Mouse (Mus musculus) right cerebral cortex, postnatal 14 days (tissue): ENCODE results near the gene Ttc9b.
A peak's percentile ranks its signal among the peaks of the same experiment; 100 is the strongest.

Source experiments
- DNase-seq: peaks from one replicate; pipeline ENCODE4 v3.0.0; 2022

Ttc9b gene

DNA sequence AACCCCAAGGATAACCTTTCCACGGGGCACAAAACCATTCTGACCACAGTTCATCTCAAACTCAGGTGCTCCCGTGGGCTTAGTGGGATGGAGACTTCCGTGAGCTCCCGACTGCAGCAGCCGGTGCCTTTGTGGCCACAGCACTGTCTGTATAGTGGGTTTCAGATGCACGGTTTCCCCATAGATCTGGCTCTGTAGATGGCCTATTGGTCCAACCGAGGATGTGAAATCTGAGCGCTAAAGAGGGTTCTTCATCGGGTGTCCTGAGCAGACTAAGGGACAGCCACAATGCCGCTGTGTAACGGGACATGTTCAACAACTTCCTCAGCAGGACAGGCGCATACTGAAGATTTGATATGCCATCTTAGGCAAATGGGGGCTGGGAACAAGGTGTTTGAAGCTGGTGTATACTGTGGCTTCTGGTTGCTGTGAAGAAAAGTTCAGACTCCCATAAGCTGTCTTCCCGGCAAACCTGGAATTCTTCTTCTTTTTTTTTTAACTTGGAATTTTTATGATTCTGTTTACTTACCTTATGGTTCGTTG, 34.6 kb downstream of the Ttc9b start:
- no peak for DNase-seq

DNA sequence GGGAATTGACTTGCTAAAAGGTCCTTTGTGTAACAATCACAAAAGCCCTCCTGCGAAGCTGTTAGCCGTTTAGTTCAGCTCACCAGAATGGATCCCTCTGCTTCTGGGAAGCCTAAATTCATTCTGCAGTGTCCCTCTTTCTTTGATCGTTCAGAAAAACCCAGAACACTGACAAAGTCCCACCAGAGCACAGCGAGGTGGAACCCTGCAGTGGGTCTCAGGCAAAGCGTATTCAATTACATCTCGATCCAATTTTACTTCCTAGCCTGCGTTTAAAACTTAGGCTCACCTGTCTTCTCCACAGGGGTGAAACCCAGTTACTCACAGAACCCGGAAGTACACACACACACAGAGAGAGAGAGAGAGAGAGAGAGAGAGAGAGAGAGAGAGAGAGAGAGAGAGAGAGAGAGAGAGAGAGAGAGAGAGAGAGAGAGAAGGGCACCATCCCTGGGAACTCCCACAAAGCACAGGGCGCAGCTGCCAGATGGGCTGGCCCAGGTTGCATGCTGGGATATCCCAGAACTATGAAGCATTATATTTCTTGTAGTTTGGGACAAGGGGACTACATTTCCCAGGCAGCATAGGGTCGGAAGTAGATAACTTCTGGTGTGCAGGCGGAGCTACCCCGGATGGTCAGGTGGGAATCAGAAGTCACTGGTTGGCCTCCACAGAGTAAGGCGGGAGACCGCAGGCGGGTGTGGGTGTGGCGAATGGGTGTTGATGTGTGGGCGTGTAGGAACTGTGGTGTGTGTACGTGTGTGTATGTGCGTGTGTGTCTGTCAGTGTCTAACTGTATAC, 35.3 kb downstream of the Ttc9b start, which contains the start of gene Zfp607b:
TSS of gene Zfp607b (plus strand) at position 526 of the 798 bp plus-strand sequence.
- DNase-seq, result peak; percentile 80

DNA sequence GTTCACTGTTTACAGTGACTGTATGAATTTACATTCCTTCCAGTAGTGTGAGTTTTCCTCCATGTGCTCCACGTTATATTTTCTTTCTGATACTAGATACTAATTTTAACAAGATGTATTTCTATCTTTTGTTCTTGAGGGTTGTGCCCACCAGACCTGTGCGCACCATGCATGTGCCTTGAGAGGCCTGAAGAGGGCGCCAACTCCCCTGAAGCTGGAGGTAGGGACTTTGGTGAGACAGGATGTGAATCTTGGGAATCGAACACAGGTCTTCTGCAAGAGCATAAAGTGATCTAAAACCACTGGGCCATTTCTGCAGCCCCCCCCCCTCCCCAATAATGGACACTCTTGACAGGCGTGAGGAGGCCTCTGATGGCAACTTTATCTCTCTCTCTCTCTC, 37.4 kb downstream of the Ttc9b start:
- DNase-seq, result no peak

DNA sequence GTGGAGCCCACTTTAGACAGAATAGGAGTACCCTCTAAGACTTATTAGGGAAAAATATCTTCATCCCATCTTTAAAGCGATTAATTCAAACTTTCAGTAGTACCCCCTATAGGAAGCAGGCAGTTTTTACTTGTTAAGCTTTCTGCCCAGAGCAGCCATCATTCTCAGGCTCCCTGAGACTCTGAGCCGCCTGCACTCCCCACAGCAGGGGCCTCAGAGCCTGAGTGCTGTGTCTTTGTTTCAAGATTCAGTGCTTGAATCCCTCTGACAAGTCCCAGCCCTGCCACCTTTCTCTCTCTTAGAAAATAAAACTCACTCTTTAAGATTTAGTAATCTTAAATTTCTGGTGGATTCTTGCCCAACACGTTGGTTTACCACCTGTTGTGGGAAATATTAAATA, 43.0 kb downstream of the Ttc9b start:
- no peak for DNase-seq
